Mouse (Mus musculus) left cerebral cortex, adult 6 months (tissue): ENCODE results near the gene Osbpl6. TPM values are rescaled to one million over a fixed set of nuclear protein-coding genes. Genes with fewer than 3 reads are reported as not detected.

Experiments
- long read RNA-seq, 2 experiments: library from polyadenylated mRNA; unstranded; transcript quantifications; one replicate each; pipeline ENCODE4 v2.0.0; 2019 to 2020
- polyA plus RNA-seq: library from polyadenylated mRNA; unstranded; fragments of <200 nt; fragmentation: Nextera tagmentation; gene quantifications from 2 replicates; pipeline ENCODE4 v1.2.3, GENCODE M21; 2021

Osbpl6 gene
- polyA plus RNA-seq = 17.1 and 21.6 TPM in 2 replicates
- long read RNA-seq, experiment 1, full-length matches to known transcripts = 27 of 77 reads
- long read RNA-seq, experiment 1, partial matches to known transcripts = 16 of 77 reads
- long read RNA-seq, experiment 1, other reads (novel, unspliced or antisense) = 34 of 77 reads
- long read RNA-seq, experiment 2, full-length matches to known transcripts = 9 of 31 reads
- long read RNA-seq, experiment 2, partial matches to known transcripts = 12 of 31 reads
- long read RNA-seq, experiment 2, other reads (novel, unspliced or antisense) = 10 of 31 reads

DNA sequence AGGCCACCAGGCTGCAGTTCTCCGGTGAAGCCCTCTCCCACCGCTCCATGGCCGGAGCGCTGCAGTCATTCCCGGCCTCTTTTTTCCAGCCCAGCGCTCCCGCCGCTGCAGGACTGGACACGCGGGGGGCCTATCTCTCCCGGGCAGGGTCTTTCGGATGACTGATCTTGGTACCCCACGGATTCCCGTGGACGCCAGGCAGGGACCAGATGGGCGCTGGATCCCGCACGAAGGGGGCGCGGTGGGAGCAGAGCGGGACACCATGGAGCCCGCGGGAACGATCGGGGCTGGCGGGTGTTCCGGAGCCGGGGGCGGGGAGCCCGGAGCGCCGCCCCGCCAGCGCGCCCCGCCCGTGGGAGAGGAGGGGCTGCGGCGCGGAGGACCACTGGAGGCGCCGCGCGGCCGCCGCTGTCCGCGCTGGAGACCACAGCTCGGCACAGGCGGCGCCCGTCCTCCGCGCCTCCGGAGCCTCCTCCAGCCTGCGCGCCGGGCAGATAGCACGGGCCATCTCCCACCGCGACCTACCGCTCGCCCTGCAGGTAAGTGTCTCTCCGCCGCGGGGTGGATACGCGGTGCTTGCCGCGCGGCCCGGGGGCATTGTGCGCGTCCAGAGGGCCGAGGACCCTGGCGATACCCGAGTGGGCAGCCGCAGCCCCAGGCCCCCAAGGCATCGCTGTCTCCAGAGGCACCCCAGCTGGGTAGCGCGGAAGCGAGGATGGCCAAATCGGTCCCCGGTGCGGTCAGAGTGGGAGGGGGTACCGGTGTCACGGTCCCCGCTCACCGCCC is at the start of gene Osbpl6:
Gene Osbpl6, plus strand, starts transcription at position 358 of the 786 bp plus-strand sequence.

DNA sequence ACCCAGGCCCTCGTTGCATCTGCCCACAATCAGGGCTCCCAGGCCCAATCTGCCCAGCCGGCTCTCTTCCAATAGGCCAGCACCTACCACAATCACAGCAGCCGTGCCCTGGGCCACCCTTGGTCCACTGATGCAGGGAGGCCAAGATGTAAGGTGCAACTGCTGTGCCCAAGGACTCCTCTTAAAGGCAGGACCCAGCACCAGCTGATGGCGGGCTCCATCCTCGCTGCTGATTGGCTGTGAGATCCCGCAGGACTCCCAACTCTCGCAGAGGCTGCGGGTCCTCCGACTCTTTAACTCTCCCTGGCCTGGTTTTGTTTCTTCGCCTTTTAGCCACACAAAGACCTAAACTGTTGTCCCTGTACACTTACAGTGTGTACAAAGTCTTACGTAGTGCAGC is 46.1 kb upstream of the Osbpl6 start, which contains the start of gene Cyct:
Gene Cyct, minus strand, starts transcription at position 225 of the 400 bp plus-strand sequence.

DNA sequence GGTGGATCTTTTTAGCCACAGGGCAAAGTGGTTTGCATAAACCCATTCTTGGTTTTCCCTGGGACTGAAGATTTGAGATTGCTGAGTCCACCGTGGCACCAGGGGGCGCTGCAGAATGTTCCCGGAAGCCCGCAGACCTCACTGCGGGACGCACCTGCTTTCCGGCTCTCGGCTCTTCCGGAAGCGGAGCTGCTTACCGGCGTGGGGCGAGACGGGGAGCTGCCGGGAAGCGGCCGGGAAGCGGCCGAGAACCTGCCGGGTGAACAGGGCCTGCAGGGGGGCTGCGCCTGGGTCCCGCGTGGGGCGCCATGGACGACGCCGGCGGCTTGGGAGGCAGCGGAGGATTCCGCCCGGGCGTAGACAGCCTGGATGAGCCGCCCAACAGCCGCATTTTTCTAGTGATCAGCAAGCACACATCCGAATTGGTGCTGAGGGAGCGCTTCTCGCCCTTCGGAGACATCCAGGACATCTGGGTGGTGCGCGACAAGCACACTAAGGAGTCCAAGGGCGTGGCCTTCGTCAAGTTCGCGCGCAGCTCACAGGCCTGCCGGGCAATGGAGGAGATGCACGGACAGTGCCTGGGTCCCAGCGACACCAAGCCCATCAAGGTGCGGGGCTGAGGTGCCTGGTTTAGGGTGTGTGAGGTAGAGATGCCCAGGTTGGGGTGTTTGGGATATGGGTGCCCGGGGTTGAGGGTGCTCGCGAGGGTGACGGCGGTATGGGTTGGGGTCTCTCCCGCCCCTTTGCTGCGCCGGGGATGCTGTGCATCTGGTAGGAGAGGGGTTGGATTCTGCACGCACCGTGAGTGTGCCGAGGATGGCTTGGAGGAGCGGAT is 36.3 kb upstream of the Osbpl6 start, which contains the start of gene Rbm45:
Gene Rbm45, plus strand, starts transcription at position 164 of the 835 bp plus-strand sequence.

DNA sequence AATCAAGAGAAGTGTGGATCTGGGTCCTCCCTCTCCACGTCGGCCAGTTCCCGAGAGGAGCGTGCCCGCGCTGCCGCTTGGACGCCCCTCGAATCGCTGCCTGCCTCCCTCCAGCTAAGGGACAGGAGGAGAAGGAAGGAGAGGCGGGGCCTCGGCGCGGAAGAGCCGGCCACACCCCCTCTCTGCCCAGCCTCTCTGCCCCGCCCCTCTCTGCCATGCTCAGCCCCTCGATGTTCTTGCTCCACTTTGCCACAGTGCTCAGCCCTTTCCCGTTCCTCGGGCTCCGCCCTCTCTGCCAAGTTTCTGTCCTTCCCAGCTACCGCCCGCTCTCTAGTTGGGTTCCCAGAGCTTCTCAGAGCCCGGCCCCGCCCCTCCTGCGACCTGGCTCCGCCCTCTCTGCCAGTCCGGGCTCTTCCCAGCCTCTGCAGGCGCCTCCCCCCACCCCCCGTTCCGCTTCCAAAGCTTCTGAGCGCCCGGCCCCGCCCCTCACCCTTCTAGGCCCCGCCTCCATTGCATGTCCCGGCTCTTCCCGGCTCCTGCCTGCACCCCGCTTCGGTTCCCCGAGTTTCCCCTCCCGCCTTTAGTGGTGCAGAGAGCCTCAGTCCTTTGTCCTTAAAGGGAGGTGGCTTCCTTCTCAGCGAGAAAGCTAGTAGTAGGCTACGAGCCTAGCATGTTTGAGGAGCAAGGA is 241.7 kb downstream of the Osbpl6 start, which contains the start of the genes Prkra and Pjvk:
Gene Prkra, minus strand, starts transcription at position 133 of the 688 bp plus-strand sequence.
Gene Pjvk, plus strand, starts transcription at position 594 of the 688 bp plus-strand sequence.

Other genes starting within 250 kb of the Osbpl6 start
- 0.32 and 0.41 TPM in 2 replicates for gene Pde11a, start 67.7 kb upstream of the Osbpl6 start, polyA plus RNA-seq
- gene Cyct, start 46.1 kb upstream of the Osbpl6 start, polyA plus RNA-seq = not detected in 2 replicates
- gene Rbm45, start 36.5 kb upstream of the Osbpl6 start, polyA plus RNA-seq = 11.1 and 14.7 TPM in 2 replicates
- gene Prkra, start 241.5 kb downstream of the Osbpl6 start, polyA plus RNA-seq = 19.0 and 22.7 TPM in 2 replicates
- gene Pjvk, start 242.0 kb downstream of the Osbpl6 start, polyA plus RNA-seq = not detected in 2 replicates